Mouse (Mus musculus): Measurements from ENCODE around the gene Isy1. TPM values are rescaled to one million over a fixed set of nuclear protein-coding genes. Genes with fewer than 3 reads are reported as not detected.

The Isy1 gene
- total and polyA plus RNA-seq, 3 experiments: 43.8 to 140 (median 77.4) TPM

DNA sequence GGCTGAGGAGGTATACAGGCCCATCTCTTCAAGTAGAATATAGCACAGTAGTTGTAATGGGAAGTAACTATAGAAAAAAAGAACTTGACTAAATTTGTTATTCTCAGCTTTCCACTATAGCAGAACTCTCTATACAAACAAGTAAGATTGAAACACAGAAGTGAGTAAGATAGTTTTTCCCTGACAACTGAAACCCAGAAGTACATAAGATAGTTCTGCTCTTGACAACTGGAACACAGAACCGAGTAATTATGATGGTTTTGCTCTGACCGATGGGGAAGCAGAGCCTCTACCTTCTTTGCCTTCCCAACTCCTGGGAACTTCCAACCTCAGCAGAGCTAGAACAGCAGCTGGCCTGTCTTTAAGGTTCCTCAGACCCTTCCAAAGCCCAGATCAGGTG is 29.5 kb downstream of the Isy1 start:
- DNase-seq (ENCODE audit: extremely low read depth): peak; percentile 66
- TF ChIP-seq GABPA (IDR thresholded peaks at IDR 0.05; ENCODE audit: insufficient replicate concordance, low read depth, low read length) (no peak), KAT2A (IDR thresholded peaks at IDR 0.05; ENCODE audit: insufficient replicate concordance, low read length) (no peak), CHD1 (IDR thresholded peaks at IDR 0.05; ENCODE audit: low read depth, low read length) (no peak), MYC (IDR thresholded peaks at IDR 0.05; ENCODE audit: low read depth, low read length) (0 out of 2 replicates have a peak, but pooled peaks have one; percentile 9), RCOR1 (conservative IDR thresholded peaks at IDR 0.05; ENCODE audit: low read depth, low read length) (peak; percentile 53; the same call in 1 of the 2 replicates), ZKSCAN1 (IDR thresholded peaks at IDR 0.05; ENCODE audit: borderline replicate concordance, low read depth, low read length) (no peak), UBTF (IDR thresholded peaks at IDR 0.05; ENCODE audit: low read depth, low read length) (no peak), ZMIZ1 (IDR thresholded peaks at IDR 0.05; ENCODE audit: low read depth, low read length) (no peak), E2F4 (IDR thresholded peaks at IDR 0.05; ENCODE audit: insufficient replicate concordance, low read depth, low read length) (0 out of 2 replicates have a peak, but pooled peaks have one; percentile 50), MEF2A (IDR thresholded peaks at IDR 0.05; ENCODE audit: borderline replicate concordance, low read depth, low read length) (peak; percentile 44), ZNF384 (IDR thresholded peaks at IDR 0.05; ENCODE audit: low read depth, low read length) (peak; percentile 80), SMC3 (IDR thresholded peaks at IDR 0.05; ENCODE audit: low read depth, low read length) (no peak), TBP (conservative IDR thresholded peaks at IDR 0.05; ENCODE audit: low read depth, low read length) (no peak), NELFE (IDR thresholded peaks at IDR 0.05; ENCODE audit: low read depth, low read length) (no peak), CHD2 (IDR thresholded peaks at IDR 0.05; ENCODE audit: low read length) (peak; percentile 60; the same call in 1 of the 2 replicates), RAD21 (IDR thresholded peaks at IDR 0.05; ENCODE audit: low read depth, low read length) (no peak), MAFK (IDR thresholded peaks at IDR 0.05; ENCODE audit: insufficient replicate concordance, low read length) (no peak), IRF4 (IDR thresholded peaks at IDR 0.05; ENCODE audit: low read depth, low read length) (peak; percentile 96), POLR2AphosphoS2 (IDR thresholded peaks at IDR 0.05; ENCODE audit: low read depth, low read length) (no peak), JUN (IDR thresholded peaks at IDR 0.05; ENCODE audit: insufficient read depth, low read depth, low read length) (peak; percentile 87), USF2 (conservative IDR thresholded peaks at IDR 0.05; ENCODE audit: low read depth, low read length) (no peak), BHLHE40 (IDR thresholded peaks at IDR 0.05; ENCODE audit: low read depth, low read length) (peak; percentile 22; the same call in 1 of the 2 replicates), JUND (conservative IDR thresholded peaks at IDR 0.05; ENCODE audit: low read depth, low read length) (peak; percentile 89), MAZ (IDR thresholded peaks at IDR 0.05; ENCODE audit: low read depth, low read length) (no peak), PAX5 (IDR thresholded peaks at IDR 0.05; ENCODE audit: low read length) (no peak), EP300 (IDR thresholded peaks at IDR 0.05; ENCODE audit: low read length) (peak; percentile 94), SIN3A (IDR thresholded peaks at IDR 0.05; ENCODE audit: low read length) (0 out of 2 replicates have a peak, but pooled peaks have one; percentile 31), TCF12 (IDR thresholded peaks at IDR 0.05; ENCODE audit: low read depth, low read length) (peak; percentile 42; the same call in 1 of the 2 replicates), ETS1 (conservative IDR thresholded peaks at IDR 0.05; ENCODE audit: low read depth, low read length) (peak; percentile 67; the same call in 1 of the 2 replicates), HCFC1 (IDR thresholded peaks at IDR 0.05; ENCODE audit: low read depth, low read length) (no peak)
- Histone ChIP-seq H3K9ac (ENCODE audit: insufficient read depth, low read depth) (peak overlapping the region; percentile 87), H3K27ac (ENCODE audit: insufficient read depth, low read depth) (peak overlapping the region; percentile 94), H3K4me2 (ENCODE audit: insufficient read depth, low read depth, poor library complexity, severe bottlenecking) (peak overlapping the region; percentile 85), H3K4me3 (replicated peaks in 1 of 3; ENCODE audit: low read depth in 2 of 3, low read length in 2 of 3, poor library complexity in 1 of 3) (peak overlapping the region; percentile 75 to 94 (median 78)), H3K36me3 (replicated peaks in 1 of 2; ENCODE audit: control insufficient read depth in 1 of 2, insufficient read depth in 1 of 2, low read length in 1 of 2) (peaks cover 8 to 39% of the 10 kb centered on the region in 2 experiments), H3K4me1 (ENCODE audit: control insufficient read depth in 1 of 2, insufficient read depth in 2 of 2) (peaks cover 17 to 67% of the 10 kb centered on the region in 2 experiments), H3K9me3 (replicated peaks; ENCODE audit: low read length) (no peaks in the 10 kb centered on the region), H3K27me3 (replicated peaks) (no peaks in the 10 kb centered on the region), H3K79me2 (replicated peaks; ENCODE audit: control insufficient read depth, extremely low read depth, insufficient read depth, poor library complexity, severe bottlenecking) (peaks cover 37% of the 10 kb centered on the region)
- dilution Hi-C loops (cut with MboI; ENCODE audit: extremely low pct_ligation_motif_present, extremely low pct_unique_long_range_greater_than_20kb, low sequenced_read_pairs): no loop called here
- in situ Hi-C loops (cut with MboI; ENCODE audit: low pct_ligation_motif_present, low pct_unique_long_range_greater_than_20kb, low sequenced_read_pairs): no loop called here

Data from CH12.LX (cell line).